In the genomic region with DNA sequence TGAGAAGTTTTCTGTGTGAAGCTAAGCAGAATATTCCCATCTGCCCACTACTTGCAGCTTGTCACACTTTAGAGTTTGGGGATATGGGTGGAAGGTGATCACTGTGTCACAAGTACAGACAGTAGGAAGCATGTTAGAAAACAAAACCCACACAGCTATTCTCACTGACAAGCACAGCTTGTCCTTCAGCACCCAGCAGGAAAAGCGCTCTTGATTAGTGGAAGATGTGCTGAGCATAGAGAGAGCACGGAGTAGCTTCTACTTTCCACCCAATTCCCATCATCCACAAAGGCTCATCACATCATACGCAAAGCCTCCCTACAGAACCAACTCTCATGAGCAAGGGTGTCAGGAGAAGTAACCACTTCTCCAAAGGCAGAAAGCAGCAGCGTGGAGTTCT, we compare ENCODE assay signal across 8 mouse cellular contexts. TPM values are rescaled to one million over a fixed set of nuclear protein-coding genes. Genes with fewer than 3 reads are reported as not detected.
A peak's percentile ranks its signal among the peaks of the same experiment; 100 is the strongest.
DNase-seq lines count a peak whose midpoint lies in the region; ATAC-seq lines count a peak whose summit lies in the region.

No protein-coding gene starts in this region.

- intact Hi-C loops in left cerebral cortex, postnatal 4 days (cut with DNase I), result loop anchor here (5.0 to 10.0 kb wide), 3 partner anchors 1278 to 1570 kb away; no protein-coding TSS in a partner anchor

- no peaks in the 10 kb centered on the region for H3K36me3 ChIP-seq in hindbrain, embryonic 15.5 days
- H3K36me3 ChIP-seq in neural tube, embryonic 15.5 days, result no peaks in the 10 kb centered on the region

- 48% methylated on average over 4 of the region's 4 CpGs for WGBS in hindbrain, embryonic 15.5 days
- WGBS in neural tube, embryonic 15.5 days, result 47% methylated on average over 4 of the region's 4 CpGs

- peak overlapping the region; percentile 94 for H3K27ac ChIP-seq in hindbrain, embryonic 15.5 days (replicated peaks)
- H3K27ac ChIP-seq in neural tube, embryonic 15.5 days (replicated peaks), result peak overlapping the region; percentile 97

- H3K4me3 ChIP-seq in hindbrain, embryonic 15.5 days, result peak overlapping the region; percentile 64
- H3K4me3 ChIP-seq in neural tube, embryonic 15.5 days (replicated peaks), result peak overlapping the region; percentile 72

- H3K4me2 ChIP-seq in hindbrain, embryonic 15.5 days, result peak overlapping the region; percentile 81
- H3K4me2 ChIP-seq in neural tube, embryonic 15.5 days, result peak overlapping the region; percentile 74

- peak; percentile 17 for DNase-seq in cerebellum, adult 8-10 months
- no peak for DNase-seq in cerebellum, adult 11-12 months
- DNase-seq in left cerebral cortex, adult 18-20 months (ENCODE audit: low spot score in 2 of 2), result peak; percentile 12 to 23
- DNase-seq in left cerebral cortex, postnatal 4 days, result no peak
- DNase-seq in adrenal gland, postnatal 4 days (ENCODE audit: low spot score in 2 of 2), result no peak
- no peak for DNase-seq in adrenal gland, postnatal 36 days

- H3K27me3 ChIP-seq in hindbrain, embryonic 15.5 days, result no peaks in the 10 kb centered on the region
- H3K27me3 ChIP-seq in neural tube, embryonic 15.5 days (replicated peaks), result no peaks in the 10 kb centered on the region

- peaks cover 22% of the 10 kb centered on the region; the same call in 1 of the 2 replicates for H3K4me1 ChIP-seq in hindbrain, embryonic 15.5 days (replicated peaks)
- peaks cover 10% of the 10 kb centered on the region; the same call in 1 of the 2 replicates for H3K4me1 ChIP-seq in neural tube, embryonic 15.5 days

- H3K9me3 ChIP-seq in hindbrain, embryonic 15.5 days, result no peaks in the 10 kb centered on the region
- H3K9me3 ChIP-seq in neural tube, embryonic 15.5 days (replicated peaks), result no peaks in the 10 kb centered on the region

- ATAC-seq in hindbrain, embryonic 15.5 days (ENCODE audit: low FRiP score, low read depth), result no peak
- ATAC-seq in neural tube, embryonic 15.5 days (ENCODE audit: low FRiP score), result no peak

- peak overlapping the region; percentile 69 for H3K9ac ChIP-seq in hindbrain, embryonic 15.5 days
- H3K9ac ChIP-seq in neural tube, embryonic 15.5 days (replicated peaks), result peak overlapping the region; percentile 80

RNA-seq across cellular contexts. Expression of a gene that starts 1.4 kb away (rescaled TPM):
- 10 to 100 TPM; 13.6 to 13.9 TPM for total RNA-seq in left cerebral cortex, adult 18-20 months (2021)
- 10 to 100 TPM; 26.6 to 31.1 TPM for total RNA-seq in left cerebral cortex, postnatal 4 days (2021)
- polyA plus RNA-seq in hindbrain, embryonic 15.5 days (2015; fragmentation: Nextera tagmentation; extraction: Ambion mirVana), result 12.1 and 12.7 TPM in 2 replicates
- 10.1 and 12.3 TPM in 2 replicates for polyA plus RNA-seq in neural tube, embryonic 15.5 days (2015; fragmentation: Nextera tagmentation; extraction: Ambion mirVana)
- total RNA-seq in adrenal gland, postnatal 4 days (2021), result 1 to 10 TPM; 1.6 to 2.9 TPM
- under 1 TPM; 0.07 to 0.20 TPM for total RNA-seq in adrenal gland, postnatal 36 days (2021)

Comparison
In these comparisons a context has a peak if more than half of its experiments do, and no peak if none do; other contexts are left out.
1. DNase-seq: peak in cerebellum, adult 8-10 months (single experiment) and left cerebral cortex, adult 18-20 months (2 of 2); none in cerebellum, adult 11-12 months (single experiment), left cerebral cortex, postnatal 4 days (single experiment), adrenal gland, postnatal 4 days (0 of 2) and adrenal gland, postnatal 36 days (0 of 2).